Mouse (Mus musculus) ES-Bruce4 (cell line): ENCODE measurements at regions not wholly inside any gene's neighbourhood (a gene's known extent, or its start where the extent isn't known, plus 50 kb on each side); places are given as distances from the start of the nearest gene placed in this dataset.

Experiments used
- EP300 ChIP-seq: IDR thresholded peaks from 2 replicates; pipeline ENCODE4 v1.6.1; 2011; ENCODE audit warnings: low read depth, low read length; ENCODE audit not compliant: insufficient read depth
- POLR2A ChIP-seq: IDR thresholded peaks from one replicate; pipeline ENCODE4 v1.8.1; 2011; ENCODE audit warnings: low read length; ENCODE audit not compliant: insufficient read depth

GRCm38 (mm10) chr2:12492369-12492768 is 73.1 kb upstream of the Mindy3 start:
- TF ChIP-seq EP300 (no peak), POLR2A (no peak)
